Mouse (Mus musculus) spleen, adult 2 months (tissue): ENCODE measurements around the gene Dennd2d.

Experiments used
- CTCF ChIP-seq: fragments of 200-500 bp; IDR thresholded peaks from 2 replicates; pipeline ENCODE4 v1.5.1; 2011; ENCODE audit warnings: mild to moderate bottlenecking, inconsistent platforms; ENCODE audit not compliant: insufficient read depth, insufficient read length, insufficient replicate concordance; ENCODE audit errors: extremely low read depth
- POLR2A ChIP-seq: fragments of 200-500 bp; IDR thresholded peaks from 2 replicates; pipeline ENCODE4 v1.6.1; 2011; ENCODE audit warnings: low read depth, low read length, inconsistent platforms

DNA sequence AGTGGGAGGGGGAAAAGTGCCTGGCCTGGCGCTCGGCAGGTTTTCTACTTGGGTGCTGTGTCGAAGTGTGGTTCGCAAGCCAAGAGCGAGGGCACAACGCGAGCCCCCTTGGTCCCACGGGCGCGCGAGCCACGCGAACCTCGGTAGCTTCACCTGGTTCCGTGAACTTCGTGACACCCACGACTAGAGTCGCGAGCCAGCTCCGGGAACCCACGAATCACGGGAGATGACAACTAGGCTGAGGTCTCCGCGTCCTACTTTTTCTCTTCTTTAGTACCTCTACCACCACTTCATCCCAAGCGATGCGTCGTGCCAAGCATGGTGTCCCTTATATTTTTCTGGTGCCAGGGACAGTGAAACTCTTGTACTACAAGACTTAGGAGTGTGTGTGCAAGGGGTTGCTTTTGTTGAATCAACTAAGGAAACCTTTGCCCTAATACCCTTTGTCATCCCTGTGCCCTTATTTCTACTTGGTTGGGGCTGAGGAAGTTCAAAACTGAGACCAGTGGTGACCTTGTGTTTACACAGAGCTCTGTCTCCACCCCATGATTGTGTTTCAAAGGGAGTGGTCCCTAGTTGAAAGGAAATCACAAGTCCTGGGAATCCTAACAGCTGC is 65.8 kb downstream of the Dennd2d start:
- peak; percentile 7; the same call in 1 of the 2 replicates for TF ChIP-seq POLR2A
- no peak for TF ChIP-seq CTCF
